ENCODE assay signal across 10 mouse cellular contexts in genomic region chr1:53851334-53851733, GRCm38 (mm10).
DNase-seq lines count a peak whose midpoint lies in the region; ATAC-seq and TF ChIP-seq lines count a peak whose summit lies in the region.
"Had no signal": no experiment of that assay in that cellular context is flagged by ENCODE, and none has a peak within 500 bp of the region (broad histone marks: within the 10 kb centered on the region; RNA-seq: fewer than 3 reads in every experiment).

No protein-coding gene starts in this region.

- no peak overlapping the region for H3K27ac ChIP-seq in hindbrain, postnatal 0 days
- H3K27ac ChIP-seq in midbrain, embryonic 10.5 days (replicated peaks) = no peak overlapping the region

- no peaks in the 10 kb centered on the region for H3K36me3 ChIP-seq in hindbrain, postnatal 0 days (ENCODE audit: insufficient read depth, low read length)
- H3K36me3 ChIP-seq in midbrain, embryonic 10.5 days = no peaks in the 10 kb centered on the region
- H3K36me3 ChIP-seq: heart, embryonic 15.5 days had no signal

- H3K4me2 ChIP-seq in hindbrain, postnatal 0 days (ENCODE audit: low read depth, low read length) = no peak overlapping the region
- H3K4me2 ChIP-seq: heart, embryonic 15.5 days had no signal

- H3K9me3 ChIP-seq in hindbrain, postnatal 0 days (ENCODE audit: low read length) = no peaks in the 10 kb centered on the region
- no peaks in the 10 kb centered on the region for H3K9me3 ChIP-seq in midbrain, embryonic 10.5 days (replicated peaks)
- H3K9me3 ChIP-seq: heart, embryonic 15.5 days had no signal

- H3K27me3 ChIP-seq in hindbrain, postnatal 0 days (ENCODE audit: insufficient read depth, low read length) = no peaks in the 10 kb centered on the region
- H3K27me3 ChIP-seq in midbrain, embryonic 10.5 days (ENCODE audit: low read depth, poor library complexity, severe bottlenecking) = no peaks in the 10 kb centered on the region
- H3K27me3 ChIP-seq: heart, embryonic 15.5 days had no signal

- WGBS in hindbrain, postnatal 0 days = 86% methylated on average over 8 of the region's 8 CpGs
- 92% methylated on average over 8 of the region's 8 CpGs for WGBS in midbrain, embryonic 10.5 days

- no peak for ATAC-seq in hindbrain, postnatal 0 days

- H3K4me3 ChIP-seq in hindbrain, postnatal 0 days (ENCODE audit: low read length) = no peak overlapping the region
- H3K4me3 ChIP-seq in midbrain, embryonic 10.5 days = no peak overlapping the region
- H3K4me3 ChIP-seq: heart, embryonic 15.5 days had no signal

- no peak for TF ChIP-seq CTCF in hindbrain, postnatal 0 days (IDR thresholded peaks at IDR 0.05; ENCODE audit: low read depth)

- H3K4me1 ChIP-seq in hindbrain, postnatal 0 days (ENCODE audit: insufficient read depth, low read length) = no peaks in the 10 kb centered on the region
- no peaks in the 10 kb centered on the region for H3K4me1 ChIP-seq in midbrain, embryonic 10.5 days
- H3K4me1 ChIP-seq: heart, embryonic 15.5 days had no signal

- H3K9ac ChIP-seq in hindbrain, postnatal 0 days (replicated peaks; ENCODE audit: low read length) = no peak overlapping the region
- H3K9ac ChIP-seq: heart, embryonic 15.5 days had no signal

- DNase-seq in adrenal gland, adult (ENCODE audit: inconsistent age in 2 of 2, low spot score in 1 of 2) = peak; percentile 19 to 48
- no peak for DNase-seq in adrenal gland, postnatal 4 days (ENCODE audit: low spot score in 2 of 2)
- DNase-seq in CD4-positive, CD25-positive, alpha-beta regulatory T cell, adult 2 months (ENCODE audit: low read depth, low spot score) = peak; percentile 87
- DNase-seq in induced T-regulatory cell, adult 2 months (ENCODE audit: low read depth) = peak; percentile 91
- peak; percentile 92 for DNase-seq in naive thymus-derived CD4-positive, alpha-beta T cell, adult 2 months (ENCODE audit: low read depth)
- no peak for DNase-seq in hindbrain, postnatal 0 days (ENCODE audit: low spot score)
- DNase-seq in urinary bladder, postnatal 14 days (ENCODE audit: low spot score) = no peak
- no peak for DNase-seq in midbrain, embryonic 10.5 days (ENCODE audit: low spot score)
- DNase-seq: cerebellum, adult 18-20 months had no signal

Comparison
In these comparisons a context has a peak if more than half of its experiments do, and no peak if none do; other contexts are left out.
1. DNase-seq: peak in adrenal gland, adult (2 of 2), CD4-positive, CD25-positive, alpha-beta regulatory T cell, adult 2 months (single experiment), induced T-regulatory cell, adult 2 months (single experiment) and naive thymus-derived CD4-positive, alpha-beta T cell, adult 2 months (single experiment); none in adrenal gland, postnatal 4 days (0 of 2), hindbrain, postnatal 0 days (single experiment), urinary bladder, postnatal 14 days (single experiment) and midbrain, embryonic 10.5 days (single experiment).